Mouse (Mus musculus) olfactory bulb, adult 2 months (tissue): ENCODE measurements around the gene Art1.

ENCODE experiments used
- CTCF ChIP-seq: fragments of 200-500 bp; IDR thresholded peaks from 2 replicates; pipeline ENCODE4 v1.5.1; 2012; ENCODE audit warnings: low read depth, mild to moderate bottlenecking, low read length, moderate library complexity; ENCODE audit not compliant: insufficient read depth
- POLR2A ChIP-seq: fragments of 200-500 bp; IDR thresholded peaks from 2 replicates; pipeline ENCODE4 v1.6.1; 2012; ENCODE audit warnings: mild to moderate bottlenecking, low read depth, low read length, moderate library complexity; ENCODE audit not compliant: insufficient read depth

DNA sequence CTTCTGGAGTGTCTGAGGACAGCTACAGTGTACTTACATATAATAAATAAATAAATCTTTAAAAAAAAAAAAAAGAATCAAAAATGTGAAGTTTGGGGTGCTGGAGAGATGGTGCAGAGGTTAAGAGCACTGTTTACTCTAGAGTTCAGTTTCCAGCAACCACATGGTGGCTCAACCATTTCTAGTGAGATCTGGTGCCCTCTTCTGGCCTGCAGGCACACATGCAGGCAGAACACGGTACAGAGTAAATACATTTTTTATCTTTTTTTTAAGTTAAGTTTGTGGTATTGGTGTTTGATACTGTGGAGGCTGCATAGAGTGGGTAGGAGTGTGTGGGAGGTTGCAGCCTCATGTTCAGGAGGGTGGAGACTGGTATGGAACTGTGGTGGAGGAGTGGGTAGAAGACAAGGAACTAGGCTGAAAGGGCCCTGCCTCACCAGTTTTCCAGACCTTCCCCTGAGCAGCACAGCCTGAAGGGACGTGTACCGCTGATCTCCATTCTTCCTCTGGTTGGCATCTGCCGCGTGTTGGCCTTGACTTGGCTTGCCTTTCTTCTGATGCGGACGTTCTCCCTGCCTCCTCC, 24.7 kb upstream of the Art1 start:
- TF ChIP-seq POLR2A, result no peak
- no peak for TF ChIP-seq CTCF
